Mouse (Mus musculus) brain, embryonic 14.5 days (tissue): ENCODE measurements around the gene Anapc13.

Experiments used
- CTCF ChIP-seq: fragments of 200-500 bp; IDR thresholded peaks from 2 replicates; pipeline ENCODE4 v1.5.1; 2012; ENCODE audit warnings: inconsistent platforms, mild to moderate bottlenecking, moderate library complexity, borderline replicate concordance; ENCODE audit not compliant: insufficient read depth, insufficient read length; ENCODE audit errors: extremely low read depth
- POLR2A ChIP-seq: fragments of 200-500 bp; IDR thresholded peaks from 2 replicates; pipeline ENCODE4 v1.6.1; 2012; ENCODE audit warnings: mild to moderate bottlenecking, inconsistent platforms, borderline replicate concordance; ENCODE audit not compliant: poor library complexity, insufficient read depth, insufficient read length, severe bottlenecking; ENCODE audit errors: extremely low read depth

- TF ChIP-seq POLR2A (no peak), CTCF (peak; percentile 30; the same call in 1 of the 2 replicates)
Observed at GRCm38 (mm10) chr9:102607471-102607870, 18.6 kb upstream of the Anapc13 start.
